Mouse (Mus musculus) embryo, embryonic 10.5 days (tissue): ENCODE results near the gene Fam53b.

ENCODE experiments used
- DNase-seq: peaks from one replicate; pipeline ENCODE4 v3.0.0-alpha.2; 2015; ENCODE audit warnings: low spot score

The Fam53b gene

GRCm38 (mm10) chr7:132765629-132766186 is 48.0 kb downstream of the Fam53b start:
- DNase-seq: no peak

- no peak for DNase-seq
Measured at GRCm38 (mm10) chr7:132764896-132765491, 48.7 kb downstream of the Fam53b start.

DNA sequence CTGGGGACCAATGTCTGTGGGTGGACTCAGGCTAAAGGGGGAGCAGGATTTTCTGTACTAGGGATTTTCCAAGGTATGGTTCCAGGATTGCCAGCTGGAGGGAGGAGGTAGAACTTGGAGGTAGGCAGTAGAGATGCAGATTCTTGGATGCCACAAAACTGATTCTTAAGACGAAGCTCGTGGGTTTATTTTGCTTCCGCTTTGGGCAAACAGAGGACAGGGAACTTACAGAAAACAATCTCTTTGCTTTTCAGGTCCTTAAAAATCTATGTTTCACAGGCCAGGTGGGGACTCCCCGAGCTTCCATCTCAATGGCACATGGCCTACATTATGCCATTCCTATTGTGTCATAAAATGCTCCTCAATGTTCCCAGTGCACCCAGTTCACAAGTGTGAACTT is 49.4 kb downstream of the Fam53b start:
- DNase-seq: no peak

DNA sequence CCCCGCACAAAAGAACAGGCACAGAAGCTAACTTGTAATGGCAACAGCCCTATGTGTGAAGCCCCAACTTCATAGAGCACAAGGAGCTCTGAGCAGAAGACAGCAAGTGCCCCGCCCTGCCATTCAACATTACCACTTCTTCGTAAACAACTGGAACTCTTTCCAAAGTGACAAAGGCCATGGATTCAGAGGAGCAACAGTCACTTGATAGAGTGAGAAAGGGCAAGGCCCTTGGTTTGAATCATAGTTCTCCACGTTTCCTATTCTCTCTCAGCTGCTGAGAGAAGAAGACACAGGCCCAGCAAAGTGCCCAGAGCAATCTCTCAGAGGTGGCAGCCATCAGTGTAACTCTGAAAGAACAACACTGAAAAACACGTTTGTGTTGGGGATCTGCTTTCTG is 49.8 kb downstream of the Fam53b start:
- no peak for DNase-seq

GRCm38 (mm10) chr7:132763351-132763750 is 50.3 kb downstream of the Fam53b start:
- no peak for DNase-seq

- DNase-seq: no peak
Measured at GRCm38 (mm10) chr7:132761409-132761808, 52.3 kb downstream of the Fam53b start.

- DNase-seq: no peak
Measured at GRCm38 (mm10) chr7:132760589-132761180, 53.0 kb downstream of the Fam53b start.

- no peak for DNase-seq
Measured at GRCm38 (mm10) chr7:132759926-132760325, 53.8 kb downstream of the Fam53b start.

- no peak for DNase-seq
Measured at GRCm38 (mm10) chr7:132759405-132759891, 54.2 kb downstream of the Fam53b start.

DNA sequence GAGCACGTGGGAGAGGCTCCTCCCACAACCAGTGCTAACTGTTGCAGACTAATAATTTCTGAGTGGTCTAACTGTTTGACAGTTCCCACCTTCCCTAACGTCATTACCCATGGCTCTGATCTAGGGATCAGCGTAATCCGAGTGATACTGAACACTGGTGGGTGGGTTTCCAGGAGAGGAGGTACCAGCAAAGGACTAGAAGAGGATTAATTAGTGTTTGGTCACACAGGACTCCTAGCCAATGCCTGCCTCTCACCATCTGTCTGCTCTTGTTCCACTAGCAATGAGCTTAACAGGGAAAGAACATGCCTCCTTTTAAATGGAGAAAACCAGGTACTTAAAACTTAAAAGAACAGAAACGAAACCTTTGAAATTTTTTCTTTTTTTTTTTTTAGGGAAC is 54.8 kb downstream of the Fam53b start:
- no peak for DNase-seq

DNA sequence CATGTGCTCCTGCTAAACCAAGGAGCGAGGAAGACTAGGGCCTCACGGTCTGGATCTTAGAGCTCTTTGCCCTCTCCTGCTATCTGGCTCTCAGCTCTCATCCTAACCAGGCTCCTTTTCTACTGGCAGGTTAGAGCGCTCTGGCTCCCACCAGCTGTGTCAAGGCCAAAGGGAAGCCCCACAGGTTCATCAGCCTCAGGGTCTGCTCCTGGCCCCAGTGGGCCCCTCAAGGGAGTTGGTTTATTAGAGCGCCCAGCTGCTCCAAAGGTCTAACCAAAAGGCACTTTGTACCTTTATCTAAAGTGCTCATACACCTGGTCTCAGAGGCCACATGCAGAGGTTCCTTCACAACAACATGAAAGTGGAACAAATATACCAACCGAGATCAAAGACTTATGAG is 57.4 kb downstream of the Fam53b start:
- DNase-seq: no peak

DNA sequence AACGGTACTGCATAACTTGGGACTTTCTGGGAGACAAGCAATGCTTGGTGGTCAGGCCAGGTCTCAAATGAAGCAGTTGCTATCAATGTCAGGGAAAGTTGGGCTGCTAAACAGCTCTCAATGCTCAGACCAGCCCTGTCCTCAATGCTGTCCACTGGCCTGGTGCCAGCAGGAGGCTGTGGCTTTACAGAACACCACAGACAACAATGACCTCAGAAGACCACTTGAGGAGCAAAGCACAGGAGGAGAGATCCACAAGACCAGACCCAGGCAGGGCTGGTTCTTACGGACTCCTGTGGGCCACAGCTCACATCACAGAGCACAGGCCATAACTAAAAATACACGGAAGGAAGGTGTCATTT is 59.3 kb downstream of the Fam53b start:
- no peak for DNase-seq

- peak; percentile 23 for DNase-seq
Measured at GRCm38 (mm10) chr7:132753518-132754388, 59.9 kb downstream of the Fam53b start.

GRCm38 (mm10) chr7:132751716-132752115 is 62.0 kb downstream of the Fam53b start:
- no peak for DNase-seq

DNA sequence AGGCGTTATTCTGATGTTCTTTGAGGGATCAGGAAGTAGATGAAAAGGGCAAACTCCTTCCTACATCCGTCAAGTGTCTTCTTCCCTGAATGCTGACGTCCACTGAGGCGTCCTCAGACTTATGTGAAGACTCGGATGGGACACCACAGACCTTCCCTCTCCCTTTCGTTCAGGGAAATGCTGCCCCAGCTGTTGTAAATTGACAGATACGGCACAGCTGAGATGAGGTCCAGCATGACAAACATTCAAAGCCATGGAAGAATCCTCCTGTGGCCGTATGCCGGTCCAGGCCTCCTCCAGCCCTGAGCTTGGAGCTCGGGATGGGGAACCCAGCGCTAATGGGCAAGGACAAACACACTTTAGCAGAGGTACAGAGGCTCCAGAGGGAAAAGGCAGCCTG is 64.2 kb downstream of the Fam53b start:
- DNase-seq: no peak

DNA sequence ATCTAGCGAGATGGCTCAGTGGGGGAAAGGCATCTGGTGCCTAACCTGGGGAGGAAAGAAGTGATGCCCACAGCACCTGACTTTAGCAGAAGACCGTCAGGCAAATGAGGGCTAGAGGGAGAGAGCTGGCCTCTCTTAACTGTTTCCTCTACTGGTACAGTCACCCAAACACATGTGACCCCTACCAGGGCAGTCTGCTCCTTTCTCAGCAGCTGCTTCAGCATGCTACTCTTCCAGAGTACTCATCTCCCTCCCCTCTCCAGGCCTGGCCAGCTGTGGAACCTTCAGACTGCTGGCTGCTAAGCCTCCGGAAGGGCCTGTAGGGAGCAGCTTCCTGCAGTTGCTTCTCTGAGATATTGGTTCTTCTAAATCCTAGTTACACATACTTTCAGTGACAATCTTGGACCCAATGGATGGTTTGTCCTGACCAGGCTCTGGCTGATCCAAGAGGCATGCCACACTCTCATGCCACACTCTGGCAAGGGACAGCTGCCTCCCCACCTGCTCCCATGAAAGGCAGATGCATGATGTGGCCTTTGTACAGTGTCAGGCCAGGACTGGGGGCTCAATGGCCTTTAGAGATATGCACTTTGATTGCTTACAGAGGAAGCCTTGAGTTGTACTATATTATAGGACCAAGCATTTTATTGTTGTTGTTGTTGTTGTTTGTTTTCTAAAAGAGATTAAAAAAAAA is 65.5 kb downstream of the Fam53b start:
- DNase-seq: no peak

- no peak for DNase-seq
Measured at GRCm38 (mm10) chr7:132747096-132747495, 66.6 kb downstream of the Fam53b start.

DNA sequence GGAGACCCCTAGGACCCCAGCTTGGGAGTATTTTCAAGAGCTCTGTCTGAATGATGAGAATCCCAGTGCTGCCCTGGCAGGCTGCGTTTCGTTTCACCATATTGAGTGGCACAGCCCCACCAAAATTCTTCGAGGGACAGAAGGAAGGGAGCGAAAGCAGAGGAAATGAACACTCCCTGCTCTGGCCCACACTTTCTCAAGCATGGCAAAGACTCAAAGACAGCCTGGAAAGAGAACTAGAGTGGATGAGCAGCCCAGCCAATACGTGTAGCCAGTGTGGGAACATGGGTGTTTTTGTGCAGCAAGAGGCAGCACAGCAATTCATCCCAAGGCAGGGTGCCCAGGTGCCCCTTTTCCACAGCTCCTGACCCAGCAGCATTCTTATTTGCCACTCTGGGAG is 70.8 kb downstream of the Fam53b start:
- DNase-seq: no peak

DNA sequence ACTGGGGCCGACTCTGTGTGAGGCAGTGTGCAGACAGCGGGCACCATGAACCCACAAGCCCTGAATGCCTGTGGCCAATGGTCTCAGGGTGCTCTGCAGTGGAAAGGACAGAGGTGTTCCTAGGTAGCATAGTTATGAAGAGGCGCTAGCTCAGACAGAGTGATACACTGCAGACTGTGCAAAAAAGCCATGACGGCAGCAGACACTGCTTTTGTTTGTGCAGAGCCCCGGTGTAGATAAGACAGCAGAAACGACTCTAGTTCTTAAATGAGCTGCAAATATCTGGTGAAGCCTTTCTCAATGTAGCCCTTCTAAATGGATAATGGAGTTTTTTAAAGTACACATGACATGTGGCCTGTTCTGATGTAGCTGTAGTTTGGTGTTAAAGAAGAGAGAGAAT is 73.9 kb downstream of the Fam53b start:
- DNase-seq: no peak

GRCm38 (mm10) chr7:132738844-132739243 is 74.8 kb downstream of the Fam53b start:
- DNase-seq: no peak

GRCm38 (mm10) chr7:132736099-132736862 is 77.4 kb downstream of the Fam53b start:
- peak; percentile 46 for DNase-seq
